Mouse (Mus musculus): Measurements from ENCODE around the gene Ezh1. TPM values are rescaled to one million over a fixed set of nuclear protein-coding genes. Genes with fewer than 3 reads are reported as not detected.

Gene Ezh1
- polyA plus RNA-seq, 1 experiment from 2014 or later, result 20.4 TPM

DNA sequence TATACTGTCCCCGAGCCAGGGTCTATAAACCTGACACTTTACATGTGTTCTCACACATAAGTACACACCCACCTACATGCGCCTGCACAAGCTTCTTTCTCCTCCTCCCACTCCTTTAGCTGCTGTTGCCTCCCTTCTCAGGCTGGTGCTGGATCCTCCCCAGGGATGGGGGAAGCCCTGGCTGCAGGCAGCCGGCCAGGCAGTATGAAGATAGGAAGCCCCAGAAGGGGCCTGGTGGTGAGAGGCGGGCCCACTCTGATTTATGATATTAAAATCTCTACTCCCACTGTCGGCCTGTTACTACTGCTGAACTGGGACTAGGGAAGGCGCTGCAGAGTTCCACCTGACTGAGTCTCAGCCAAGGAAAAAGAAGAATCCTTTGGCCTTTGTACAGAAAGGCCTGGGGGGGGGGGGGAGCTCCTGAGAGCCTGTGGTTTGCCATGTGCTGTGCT is 33.0 kb upstream of the Ezh1 start:
- peaks cover 47% of the 10 kb centered on the region for H3K4me1 ChIP-seq (replicated peaks)
- peak overlapping the region; percentile 92 for H3K4me2 ChIP-seq
- H3K36me3 ChIP-seq, result peaks cover 18% of the 10 kb centered on the region
- WGBS, result 48% methylated on average over 6 of the region's 6 CpGs
- H3K9me3 ChIP-seq, result no peaks in the 10 kb centered on the region
- H3K27ac ChIP-seq, result no peak overlapping the region
- H3K9ac ChIP-seq, result 0 out of 2 replicates have a peak overlapping the region, but pooled peaks have one; percentile 76
- ATAC-seq (ENCODE audit: low FRiP score), result no peak
- no peak overlapping the region for H3K4me3 ChIP-seq
- H3K27me3 ChIP-seq, result peaks cover 54% of the 10 kb centered on the region

DNA sequence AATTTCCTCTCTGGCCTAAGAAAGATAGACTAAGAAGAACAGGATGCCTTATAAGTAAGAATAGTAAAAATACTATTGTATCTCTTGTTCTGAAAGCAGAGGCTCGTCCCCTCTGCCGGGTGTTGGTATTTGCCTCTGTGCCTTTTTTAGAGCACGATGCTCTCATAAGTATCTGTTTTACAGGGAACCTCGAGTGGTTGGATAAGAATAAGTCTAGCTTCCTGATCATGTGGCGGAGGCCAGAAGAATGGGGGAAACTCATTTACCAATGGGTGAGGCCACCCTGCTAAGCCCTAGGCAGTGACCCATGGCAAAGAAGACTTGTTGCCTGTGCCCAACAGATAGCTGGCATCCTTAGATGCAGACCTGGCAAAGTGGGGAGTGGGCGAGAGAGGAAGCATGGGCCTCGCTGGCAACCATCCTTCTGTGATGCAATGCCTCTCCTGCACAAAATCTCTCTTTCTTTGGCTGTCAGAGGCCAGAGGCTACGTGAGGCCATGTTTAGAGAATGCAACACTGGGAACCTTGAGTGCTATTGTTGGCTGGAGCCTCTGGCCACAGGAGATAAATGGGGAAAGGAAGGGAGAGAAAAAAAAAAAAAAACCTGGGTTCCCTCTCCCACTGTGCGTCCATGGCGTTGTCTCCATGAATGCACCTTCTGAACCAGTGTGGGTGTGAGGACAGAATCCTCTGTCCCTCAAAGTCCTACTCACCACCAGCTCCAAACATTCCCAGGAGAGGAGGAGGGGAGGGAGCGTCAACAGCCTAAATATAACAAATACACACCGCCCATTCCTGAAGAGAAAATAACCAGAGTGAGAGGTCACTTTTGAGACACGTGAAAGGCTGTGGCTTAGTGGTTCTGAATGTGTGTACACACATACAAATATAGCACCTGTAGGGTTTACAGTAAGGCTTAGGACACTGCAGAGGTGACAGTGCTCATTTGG is 29.8 kb upstream of the Ezh1 start:
- Histone ChIP-seq H3K4me3 (no peak overlapping the region), H3K4me1 (replicated peaks) (peaks cover 36% of the 10 kb centered on the region), H3K27ac (no peak overlapping the region), H3K27me3 (peaks cover 23% of the 10 kb centered on the region), H3K9ac (no peak overlapping the region), H3K4me2 (no peak overlapping the region), H3K9me3 (no peaks in the 10 kb centered on the region), H3K36me3 (peaks cover 18% of the 10 kb centered on the region)
- 87% methylated on average over 13 of the region's 13 CpGs for WGBS
- ATAC-seq (ENCODE audit: low FRiP score), result no peak

DNA sequence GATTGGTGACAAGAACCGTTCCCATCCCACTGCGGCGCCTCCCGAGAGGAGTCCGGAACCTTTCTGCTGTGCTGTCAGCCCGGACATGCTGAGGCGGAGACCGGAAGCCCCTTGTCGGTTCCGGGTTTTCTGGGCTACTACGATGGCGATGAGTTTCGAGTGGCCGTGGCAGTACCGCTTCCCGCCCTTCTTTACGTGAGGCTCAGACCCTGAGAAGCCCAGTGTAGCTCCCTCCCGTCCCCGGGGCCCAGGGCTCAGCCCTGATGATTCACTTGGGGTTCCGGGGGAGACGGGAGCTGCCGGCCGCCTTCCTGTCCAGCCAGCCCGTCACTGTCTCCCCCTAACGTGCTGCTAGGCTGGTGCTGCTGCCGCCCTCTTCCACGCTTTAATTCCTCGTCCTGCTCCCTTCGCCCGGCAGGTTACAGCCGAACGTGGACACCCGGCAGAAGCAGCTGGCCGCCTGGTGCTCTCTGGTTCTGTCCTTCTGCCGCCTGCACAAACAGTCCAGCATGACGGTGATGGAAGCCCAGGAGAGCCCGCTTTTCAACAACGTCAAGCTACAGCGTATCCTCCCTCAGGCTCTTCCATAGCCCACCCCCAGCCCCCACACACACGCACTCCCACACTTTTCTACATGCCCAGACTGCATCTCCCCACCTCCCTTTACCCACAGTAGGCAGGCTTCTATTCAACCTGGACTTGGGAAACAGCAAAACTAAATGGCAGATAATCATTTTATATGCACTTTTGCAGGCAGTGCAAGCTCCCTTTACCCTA is 27.5 kb upstream of the Ezh1 start, which contains the start of gene Vps25:
Gene Vps25 (plus strand): TSS at position 95 of the 777 bp plus-strand sequence.
- Histone ChIP-seq H3K27ac (peak within 1 kb of the TSS; percentile 91), H3K27me3 (0 out of 2 replicates have a peak, but pooled peaks cover under 1% of the 10 kb centered on the region), H3K9me3 (no peaks in the 10 kb centered on the region), H3K4me1 (replicated peaks) (peaks cover 16% of the 10 kb centered on the region), H3K4me3 (peak within 1 kb of the TSS; percentile 90), H3K4me2 (peak within 1 kb of the TSS; percentile 95), H3K9ac (peak within 1 kb of the TSS; percentile 95), H3K36me3 (peaks cover 13% of the 10 kb centered on the region)
- under 1% methylated on average over 40 of the region's 40 CpGs for WGBS
- peak; percentile 88 for ATAC-seq (ENCODE audit: low FRiP score)

DNA sequence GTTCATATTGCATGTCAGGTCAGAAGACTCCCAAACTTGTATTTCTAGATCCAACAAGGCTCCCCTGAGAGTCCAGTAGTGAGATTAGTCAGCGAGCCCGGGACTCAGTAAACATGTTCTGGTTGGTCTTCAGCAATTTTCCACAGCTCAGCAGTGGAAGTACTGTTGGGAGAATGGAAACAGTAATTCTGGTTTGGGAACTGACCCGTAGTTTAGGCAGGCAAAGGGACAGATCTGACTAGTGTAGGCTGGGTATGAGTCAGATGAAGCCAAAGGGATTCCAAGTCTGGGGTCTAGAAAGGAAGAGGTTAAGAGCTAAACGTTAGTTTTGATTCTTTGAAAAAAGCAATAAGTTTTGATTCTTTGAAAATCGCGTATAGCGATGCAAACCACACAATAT is 26.7 kb upstream of the Ezh1 start:
- H3K9ac ChIP-seq, result peak overlapping the region; percentile 95
- H3K4me2 ChIP-seq, result peak overlapping the region; percentile 95
- WGBS, result 16% methylated on average over 7 of the region's 7 CpGs
- H3K36me3 ChIP-seq, result peaks cover 6% of the 10 kb centered on the region
- peaks cover 6% of the 10 kb centered on the region for H3K27me3 ChIP-seq
- no peaks in the 10 kb centered on the region for H3K9me3 ChIP-seq
- peak overlapping the region; percentile 90 for H3K4me3 ChIP-seq
- H3K4me1 ChIP-seq (replicated peaks), result peaks cover 16% of the 10 kb centered on the region
- ATAC-seq (ENCODE audit: low FRiP score), result no peak
- H3K27ac ChIP-seq, result peak overlapping the region; percentile 91

DNA sequence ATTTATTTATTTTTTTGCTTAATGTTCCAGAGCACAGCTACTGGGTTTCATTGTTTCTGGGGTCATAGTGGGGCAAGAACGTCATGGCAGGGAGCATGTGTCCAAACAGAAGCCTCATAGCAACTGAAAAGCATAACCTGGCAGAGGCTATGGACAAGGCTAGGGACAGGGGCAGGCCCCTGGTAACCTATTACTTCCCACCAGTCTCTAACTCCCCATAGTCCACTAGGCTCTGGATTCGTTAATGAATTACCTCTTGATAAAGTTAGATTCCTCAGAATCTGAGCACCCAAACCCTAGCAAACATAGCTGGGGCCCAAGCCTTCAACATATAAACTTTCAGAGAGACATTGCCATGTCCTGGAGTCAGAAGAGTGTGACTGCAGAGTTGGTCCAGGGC is 24.8 kb upstream of the Ezh1 start:
- ATAC-seq (ENCODE audit: low FRiP score), result no peak
- Histone ChIP-seq H3K4me2 (no peak overlapping the region), H3K27ac (no peak overlapping the region), H3K4me3 (no peak overlapping the region), H3K4me1 (replicated peaks) (peaks cover 28% of the 10 kb centered on the region), H3K27me3 (peaks cover 24% of the 10 kb centered on the region), H3K9ac (no peak overlapping the region), H3K36me3 (no peaks in the 10 kb centered on the region), H3K9me3 (no peaks in the 10 kb centered on the region)
- 72% methylated on average over 2 of the region's 2 CpGs for WGBS

DNA sequence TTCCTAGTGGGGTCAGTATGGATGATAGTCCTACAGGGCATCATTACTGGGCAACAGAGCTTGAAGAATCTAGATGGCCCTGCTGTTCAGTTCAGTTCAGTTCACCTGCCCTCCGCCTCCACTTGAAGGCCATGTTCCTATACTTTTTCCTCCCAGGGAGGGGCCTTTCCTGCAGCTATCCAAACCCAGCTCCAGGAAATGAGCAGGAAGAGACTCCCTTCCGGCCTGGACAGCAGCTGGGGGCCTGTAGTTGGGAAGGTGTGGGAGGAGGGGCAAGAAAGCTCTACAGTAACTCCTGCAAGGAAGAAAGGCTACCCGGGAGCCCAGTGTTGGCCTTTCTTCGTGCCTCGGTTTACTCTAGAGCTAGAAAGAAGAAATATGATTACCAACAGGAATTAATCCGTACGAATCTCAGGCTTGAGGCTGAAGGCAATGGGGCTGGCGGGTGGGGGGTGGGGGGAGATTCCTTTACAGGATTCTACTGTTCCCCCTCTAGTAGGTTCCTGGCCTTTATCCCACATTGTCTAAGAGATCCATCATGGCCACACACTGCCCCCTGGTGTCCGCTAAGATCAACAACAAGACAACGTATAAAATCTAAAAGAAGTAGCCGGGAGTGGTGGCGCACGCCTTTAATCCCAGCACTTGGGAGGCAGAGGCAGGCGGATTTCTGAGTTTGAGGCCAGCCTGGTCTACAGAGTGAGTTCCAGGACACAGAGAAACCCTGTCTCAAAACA is 22.2 kb upstream of the Ezh1 start:
- no peak for ATAC-seq (ENCODE audit: low FRiP score)
- no peak overlapping the region for H3K27ac ChIP-seq
- H3K4me1 ChIP-seq (replicated peaks), result peaks cover 23% of the 10 kb centered on the region
- H3K4me2 ChIP-seq, result peak overlapping the region; percentile 96; the same call in 1 of the 2 replicates
- H3K9me3 ChIP-seq, result no peaks in the 10 kb centered on the region
- peaks cover 49% of the 10 kb centered on the region for H3K27me3 ChIP-seq
- H3K4me3 ChIP-seq, result 0 out of 2 replicates have a peak overlapping the region, but pooled peaks have one; percentile 12
- H3K36me3 ChIP-seq, result no peaks in the 10 kb centered on the region
- WGBS, result 39% methylated on average over 14 of the region's 14 CpGs
- no peak overlapping the region for H3K9ac ChIP-seq

DNA sequence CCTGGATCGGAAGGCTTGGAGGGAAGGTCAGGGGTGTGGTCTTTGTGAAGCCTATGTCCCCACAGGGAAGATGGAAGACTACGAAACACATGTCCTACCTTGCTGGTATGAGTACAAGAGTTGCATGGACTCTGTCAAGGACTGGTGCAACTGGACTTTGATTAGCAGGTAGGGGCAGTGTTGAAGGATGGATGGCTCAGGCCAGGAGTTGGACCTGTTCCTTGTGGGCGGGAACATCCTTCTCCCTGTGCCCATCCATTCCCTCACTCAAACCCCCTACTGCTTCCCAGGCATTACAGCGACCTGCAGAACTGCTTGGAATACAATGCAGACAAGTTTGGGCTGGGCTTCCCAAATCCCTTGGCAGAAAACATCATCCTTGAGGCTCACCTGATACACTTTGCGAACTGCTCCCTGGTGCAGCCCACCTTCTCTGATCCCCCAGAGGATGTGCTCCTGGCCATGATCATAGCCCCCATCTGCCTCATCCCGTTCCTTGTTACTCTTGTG is 21.3 kb upstream of the Ezh1 start:
- H3K9me3 ChIP-seq, result no peaks in the 10 kb centered on the region
- peaks cover 17% of the 10 kb centered on the region for H3K4me1 ChIP-seq (replicated peaks)
- WGBS, result 79% methylated on average over 6 of the region's 6 CpGs
- H3K4me2 ChIP-seq, result peak overlapping the region; percentile 96
- no peak overlapping the region for H3K9ac ChIP-seq
- H3K4me3 ChIP-seq, result peak overlapping the region; percentile 59
- H3K27me3 ChIP-seq, result peaks cover 54% of the 10 kb centered on the region
- H3K36me3 ChIP-seq, result no peaks in the 10 kb centered on the region
- ATAC-seq (ENCODE audit: low FRiP score), result no peak
- 0 out of 2 replicates have a peak overlapping the region, but pooled peaks have one; percentile 12 for H3K27ac ChIP-seq

DNA sequence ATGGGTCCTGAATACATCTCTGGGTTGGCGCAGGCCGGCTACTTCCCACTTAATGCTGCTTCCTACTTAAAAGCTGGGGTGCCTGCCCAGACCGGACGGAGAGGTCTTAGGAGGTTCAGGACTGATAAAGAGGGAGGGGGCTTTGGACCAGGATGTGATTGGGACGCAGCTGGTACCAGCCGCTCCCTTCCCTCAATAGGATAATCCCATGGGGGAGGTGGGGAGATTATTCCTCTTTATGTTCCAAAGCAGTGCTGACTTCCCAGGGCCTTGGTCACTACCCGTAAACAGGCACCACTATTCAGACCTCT is 20.4 kb upstream of the Ezh1 start:
- peak; percentile 32; the same call in 1 of the 2 replicates for ATAC-seq (ENCODE audit: low FRiP score)
- peaks cover 16% of the 10 kb centered on the region for H3K4me1 ChIP-seq (replicated peaks)
- peak overlapping the region; percentile 82 for H3K9ac ChIP-seq
- 2% methylated on average over 7 of the region's 7 CpGs for WGBS
- H3K27me3 ChIP-seq, result peaks cover 56% of the 10 kb centered on the region
- peak overlapping the region; percentile 59 for H3K4me3 ChIP-seq
- H3K27ac ChIP-seq, result peak overlapping the region; percentile 60
- no peaks in the 10 kb centered on the region for H3K36me3 ChIP-seq
- H3K4me2 ChIP-seq, result peak overlapping the region; percentile 96
- H3K9me3 ChIP-seq, result no peaks in the 10 kb centered on the region

DNA sequence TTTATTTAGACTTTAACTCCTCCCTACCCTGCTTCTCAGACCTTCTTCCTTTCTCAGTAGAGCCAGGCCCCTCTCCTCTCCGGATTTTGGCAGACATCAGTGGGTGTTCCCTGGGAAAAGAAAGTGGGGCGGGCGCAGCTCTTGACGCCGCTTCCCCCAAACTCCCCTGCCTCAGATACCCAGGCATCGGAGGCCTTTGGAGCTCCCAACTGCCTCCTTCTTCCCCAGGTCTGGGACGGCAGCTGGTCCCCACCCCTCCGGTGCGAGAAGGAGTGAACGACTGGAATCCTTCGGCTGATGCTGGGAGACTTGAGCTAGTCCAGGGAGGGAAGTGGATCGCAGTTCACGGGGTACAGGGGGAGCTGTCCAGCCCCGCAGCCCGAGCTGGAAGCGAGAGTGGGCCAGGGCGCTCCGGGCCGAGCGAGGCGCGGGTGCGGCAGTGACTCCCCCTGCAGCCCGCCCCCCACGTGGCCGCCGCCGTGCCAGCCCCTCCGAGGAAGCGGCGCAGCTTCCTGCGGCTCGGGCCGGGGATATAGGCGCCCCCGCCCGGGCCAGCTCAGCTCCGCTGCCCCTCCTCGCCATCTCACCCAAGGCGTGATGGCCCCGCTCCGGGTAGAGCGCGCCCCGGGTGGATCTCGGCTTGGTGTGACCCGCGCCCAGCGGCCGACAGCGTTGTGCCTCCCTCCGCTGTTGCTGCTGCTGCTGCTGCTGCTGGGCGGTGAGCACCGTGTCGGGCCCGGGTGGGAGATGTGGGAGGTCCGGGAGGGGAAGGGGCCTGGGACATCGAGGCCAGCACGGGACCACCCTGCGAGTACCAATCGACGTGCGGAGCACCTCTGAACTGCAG is 19.8 kb upstream of the Ezh1 start, which contains the start of gene Ramp2:
Gene Ramp2 (plus strand): TSS at position 174 of the 847 bp plus-strand sequence.
- H3K4me1 ChIP-seq (replicated peaks), result peaks cover 16% of the 10 kb centered on the region
- peak within 1 kb of the TSS; percentile 59 for H3K4me3 ChIP-seq
- peak within 1 kb of the TSS; percentile 60 for H3K27ac ChIP-seq
- peak within 1 kb of the TSS; percentile 96 for H3K4me2 ChIP-seq
- peak; percentile 68 for ATAC-seq (ENCODE audit: low FRiP score)
- H3K9me3 ChIP-seq, result no peaks in the 10 kb centered on the region
- under 1% methylated on average over 59 of the region's 63 CpGs for WGBS
- H3K9ac ChIP-seq, result peak within 1 kb of the TSS; percentile 82
- H3K36me3 ChIP-seq, result no peaks in the 10 kb centered on the region
- peaks cover 56% of the 10 kb centered on the region for H3K27me3 ChIP-seq

DNA sequence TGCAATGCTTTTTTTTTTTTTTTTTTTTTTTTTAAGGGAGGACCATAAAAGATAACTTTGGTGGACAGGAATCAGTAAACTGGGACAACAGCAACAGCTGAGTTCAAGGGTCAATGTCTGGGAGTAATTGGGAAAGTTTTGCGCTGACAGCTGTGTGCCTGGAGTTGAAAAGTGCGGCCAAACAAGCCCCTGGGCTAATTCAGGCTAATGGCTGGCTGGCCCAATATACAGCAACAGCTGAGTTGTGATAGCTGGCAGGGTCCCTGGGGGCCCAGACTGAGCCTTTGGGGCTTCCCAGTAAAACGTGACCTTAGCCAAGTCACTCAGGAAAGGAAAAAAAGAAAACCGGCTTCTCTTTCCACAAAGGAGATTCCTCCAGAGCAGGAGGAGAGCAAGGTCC is 18.8 kb upstream of the Ezh1 start:
- 35% methylated on average over 4 of the region's 4 CpGs for WGBS
- Histone ChIP-seq H3K27me3 (peaks cover 56% of the 10 kb centered on the region), H3K9me3 (no peaks in the 10 kb centered on the region), H3K9ac (no peak overlapping the region), H3K4me3 (no peak overlapping the region), H3K4me2 (peak overlapping the region; percentile 96; the same call in 1 of the 2 replicates), H3K27ac (no peak overlapping the region; the same call in 1 of the 2 replicates), H3K4me1 (replicated peaks) (peaks cover 16% of the 10 kb centered on the region), H3K36me3 (no peaks in the 10 kb centered on the region)
- no peak for ATAC-seq (ENCODE audit: low FRiP score)

Measured in hindbrain, embryonic 13.5 days (tissue).